In genomic region chr2:62319489-62319888, GRCm38 (mm10) we compare ENCODE assay signal across 27 mouse cellular contexts.
DNase-seq lines count a peak whose midpoint lies in the region; ATAC-seq and TF ChIP-seq lines count a peak whose summit lies in the region.
"Had no signal": no experiment of that assay in that cellular context is flagged by ENCODE, and none has a peak within 500 bp of the region (broad histone marks: within the 10 kb centered on the region; RNA-seq: fewer than 3 reads in every experiment).

No protein-coding gene starts in this region.

- TF ChIP-seq RAD21 in MEL (IDR thresholded peaks at IDR 0.05; ENCODE audit: low read depth, low read length) = no peak

- no peaks in the 10 kb centered on the region for H3K27me3 ChIP-seq in liver, embryonic 12.5 days (replicated peaks)
- H3K27me3 ChIP-seq in MEL (ENCODE audit: control insufficient read depth in 1 of 2, insufficient read depth in 2 of 2, low read length in 2 of 2) = no peaks in the 10 kb centered on the region
- H3K27me3 ChIP-seq in liver, embryonic 14.5 days (ENCODE audit: control insufficient read depth, insufficient read depth, low read length) = no peaks in the 10 kb centered on the region
- H3K27me3 ChIP-seq: embryonic facial prominence, embryonic 13.5 days; embryonic facial prominence, embryonic 15.5 days; forebrain, embryonic 12.5 days had no signal

- peak in 1 of 2 experiments; percentile 31; a peak in 1 of 4 replicates for TF ChIP-seq EP300 in MEL (IDR thresholded peaks at IDR 0.05; ENCODE audit: low read depth in 1 of 2, low read length in 2 of 2)
- no peak for TF ChIP-seq EP300 in liver, embryonic 14.5 days (IDR thresholded peaks at IDR 0.05; ENCODE audit: low read depth)

- 0 out of 2 replicates have a peak overlapping the region, but pooled peaks have one; percentile 30 for H3K27ac ChIP-seq in liver, embryonic 12.5 days
- H3K27ac ChIP-seq in MEL (ENCODE audit: control insufficient read depth, low read depth, low read length) = no peak overlapping the region
- H3K27ac ChIP-seq in liver, embryonic 14.5 days = no peak overlapping the region
- H3K27ac ChIP-seq: embryonic facial prominence, embryonic 13.5 days; embryonic facial prominence, embryonic 15.5 days; forebrain, embryonic 10.5 days; forebrain, embryonic 12.5 days had no signal

- no peaks in the 10 kb centered on the region for H3K9me3 ChIP-seq in liver, embryonic 12.5 days (replicated peaks)
- no peaks in the 10 kb centered on the region for H3K9me3 ChIP-seq in MEL (replicated peaks; ENCODE audit: insufficient read depth, low read length)
- no peaks in the 10 kb centered on the region for H3K9me3 ChIP-seq in liver, embryonic 14.5 days (ENCODE audit: control insufficient read depth, low read length)
- H3K9me3 ChIP-seq: embryonic facial prominence, embryonic 13.5 days; embryonic facial prominence, embryonic 15.5 days; forebrain, embryonic 10.5 days; forebrain, embryonic 12.5 days had no signal

- H3K9ac ChIP-seq in liver, embryonic 12.5 days = no peak overlapping the region
- H3K9ac ChIP-seq in MEL (ENCODE audit: control insufficient read depth, low read depth, low read length, poor library complexity, severe bottlenecking) = no peak overlapping the region
- no peak overlapping the region for H3K9ac ChIP-seq in liver, embryonic 14.5 days (replicated peaks)
- H3K9ac ChIP-seq: embryonic facial prominence, embryonic 13.5 days; embryonic facial prominence, embryonic 15.5 days; forebrain, embryonic 12.5 days had no signal

- no peak overlapping the region for H3K4me2 ChIP-seq in liver, embryonic 12.5 days
- no peak overlapping the region for H3K4me2 ChIP-seq in liver, embryonic 14.5 days (ENCODE audit: low read depth)
- H3K4me2 ChIP-seq: embryonic facial prominence, embryonic 13.5 days; embryonic facial prominence, embryonic 15.5 days; forebrain, embryonic 12.5 days had no signal

- DNase-seq in liver (no peak), MEL (ENCODE audit: low read depth, low spot score) (peak; percentile 59)
- DNase-seq in c-Kit-positive CD71-positive TER-119-positive erythroid progenitor cells, embryonic 14.5 days (ENCODE audit: low spot score) = peak; percentile 7
- DNase-seq in liver, embryonic 14.5 days (ENCODE audit: low read depth in 3 of 3, low spot score in 3 of 3) = peak in 1 of 3 experiments; percentile 7
- DNase-seq in thymus, postnatal 0 days (ENCODE audit: low spot score) = no peak
- no peak for DNase-seq in yolk sac, embryonic 10.5 days (ENCODE audit: low spot score)
- no peak for DNase-seq in thymus, adult 18-20 months
- DNase-seq: adrenal gland, adult 8-10 months; adrenal gland, postnatal 14 days; adrenal gland, postnatal 36 days; cerebellum, adult 11 months; cerebellum, adult 18-20 months; cerebellum, adult 8-10 months; cerebellum, adult 9-11 months; cerebellum, postnatal 14 days; cerebellum, postnatal 36 days; embryo, embryonic 11 days had no signal

- no peak overlapping the region for H3K4me3 ChIP-seq in liver, embryonic 12.5 days
- H3K4me3 ChIP-seq in MEL (ENCODE audit: control insufficient read depth in 1 of 2, insufficient read depth in 1 of 2, low read depth in 2 of 2, low read length in 2 of 2) = 0 out of 4 replicates have a peak overlapping the region, but pooled peaks of 1 of the 2 experiments have one; percentile 4
- H3K4me3 ChIP-seq in liver, embryonic 14.5 days (ENCODE audit: insufficient read depth in 1 of 2, low read depth in 2 of 2, low read length in 2 of 2) = no peak overlapping the region
- H3K4me3 ChIP-seq: embryonic facial prominence, embryonic 13.5 days; embryonic facial prominence, embryonic 15.5 days; erythroblast, embryonic 14.5 days; forebrain, embryonic 10.5 days; forebrain, embryonic 12.5 days had no signal

- no peak for TF ChIP-seq POLR2A in MEL (IDR thresholded peaks at IDR 0.05; ENCODE audit: control insufficient read depth in 1 of 2, insufficient read depth in 1 of 2, low read depth in 1 of 2, low read length in 2 of 2, poor library complexity in 1 of 2)

- H3K36me3 ChIP-seq in liver, embryonic 12.5 days = no peaks in the 10 kb centered on the region
- H3K36me3 ChIP-seq in MEL (ENCODE audit: control insufficient read depth in 1 of 2, insufficient read depth in 2 of 2, low read length in 2 of 2) = peaks cover 0 to 10% of the 10 kb centered on the region in 2 experiments; a peak in 2 of 4 replicates
- no peaks in the 10 kb centered on the region for H3K36me3 ChIP-seq in liver, embryonic 14.5 days (replicated peaks; ENCODE audit: control insufficient read depth, insufficient read depth, low read depth)
- H3K36me3 ChIP-seq: embryonic facial prominence, embryonic 13.5 days; embryonic facial prominence, embryonic 15.5 days; forebrain, embryonic 10.5 days; forebrain, embryonic 12.5 days had no signal

- ATAC-seq in liver, embryonic 12.5 days = peak; percentile 84
- peak; percentile 57; the same call in 1 of the 2 replicates for ATAC-seq in liver, embryonic 14.5 days (ENCODE audit: insufficient read depth)
- ATAC-seq: activated CD4-positive, CD25-positive, alpha-beta regulatory T cell, adult 4 months; forebrain, embryonic 14.5 days; forebrain, embryonic 16.5 days; Patski had no signal

- H3K4me1 ChIP-seq in liver, embryonic 12.5 days = peaks cover 5% of the 10 kb centered on the region; the same call in 1 of the 2 replicates
- H3K4me1 ChIP-seq in MEL (ENCODE audit: control insufficient read depth in 1 of 2, insufficient read depth in 2 of 2, low read length in 2 of 2) = peaks cover 3 to 5% of the 10 kb centered on the region in 2 experiments; a peak in 2 of 4 replicates
- no peaks in the 10 kb centered on the region for H3K4me1 ChIP-seq in liver, embryonic 14.5 days (replicated peaks; ENCODE audit: control insufficient read depth in 2 of 2, insufficient read depth in 2 of 2, low read length in 1 of 2)
- H3K4me1 ChIP-seq: embryonic facial prominence, embryonic 13.5 days; embryonic facial prominence, embryonic 15.5 days; forebrain, embryonic 10.5 days; forebrain, embryonic 12.5 days had no signal

- TF ChIP-seq CTCF in MEL (IDR thresholded peaks at IDR 0.05 in 2 of 3, conservative IDR thresholded peaks at IDR 0.05 in 1 of 3; ENCODE audit: control insufficient read depth in 1 of 3, insufficient read depth in 1 of 3, low read depth in 2 of 3, low read length in 3 of 3, poor library complexity in 1 of 3, severe bottlenecking in 1 of 3) = no peak
- TF ChIP-seq CTCF in liver, embryonic 14.5 days (IDR thresholded peaks at IDR 0.05; ENCODE audit: low read depth) = no peak

- H3K79me2 ChIP-seq in MEL (ENCODE audit: control insufficient read depth, insufficient read depth, low read length, poor library complexity) = no peaks in the 10 kb centered on the region

- WGBS in liver, embryonic 12.5 days (ENCODE audit: insufficient replicate concordance) = 20% methylated on average over 3 of the region's 3 CpGs
- WGBS in liver, embryonic 14.5 days (ENCODE audit: insufficient replicate concordance) = 18% methylated on average over 3 of the region's 3 CpGs

TF ChIP-seq in MEL, 35 proteins besides CTCF, POLR2A, EP300 and RAD21:
- TF ChIP-seq RCOR1 (IDR thresholded peaks at IDR 0.05; ENCODE audit: low read depth, low read length) = no peak
- no peak for TF ChIP-seq TAL1 (IDR thresholded peaks at IDR 0.05; ENCODE audit: low read length)
- TF ChIP-seq GATA1 (IDR thresholded peaks at IDR 0.05; ENCODE audit: low read depth, low read length) = 0 out of 2 replicates have a peak, but pooled peaks have one; percentile 23
- no peak for TF ChIP-seq SMC3 (IDR thresholded peaks at IDR 0.05; ENCODE audit: low read depth, low read length)
- no peak for TF ChIP-seq NELFE (IDR thresholded peaks at IDR 0.05; ENCODE audit: low read depth, low read length)
- TF ChIP-seq SIN3A (IDR thresholded peaks at IDR 0.05; ENCODE audit: low read length) = no peak
- TF ChIP-seq MAFK (IDR thresholded peaks at IDR 0.05; ENCODE audit: borderline replicate concordance, low read depth, low read length) = no peak
- no peak for TF ChIP-seq HCFC1 (IDR thresholded peaks at IDR 0.05; ENCODE audit: low read depth, low read length)
- no peak for TF ChIP-seq ZMIZ1 (IDR thresholded peaks at IDR 0.05; ENCODE audit: low read depth, low read length)
- TF ChIP-seq NRF1 (IDR thresholded peaks at IDR 0.05; ENCODE audit: insufficient read depth, low read depth, low read length, poor library complexity, severe bottlenecking) = no peak
- no peak for TF ChIP-seq JUND (IDR thresholded peaks at IDR 0.05; ENCODE audit: low read depth, low read length)
- no peak for TF ChIP-seq CHD2 (IDR thresholded peaks at IDR 0.05; ENCODE audit: low read length)
- no peak for TF ChIP-seq ELF1 (IDR thresholded peaks at IDR 0.05; ENCODE audit: low read depth, low read length)
- TF ChIP-seq ETS1 (IDR thresholded peaks at IDR 0.05; ENCODE audit: low read depth, low read length) = 0 out of 2 replicates have a peak, but pooled peaks have one; percentile 12
- TF ChIP-seq UBTF (IDR thresholded peaks at IDR 0.05; ENCODE audit: borderline replicate concordance, insufficient read depth, low read depth, low read length) = no peak
- no peak for TF ChIP-seq KAT2A (conservative IDR thresholded peaks at IDR 0.05; ENCODE audit: low read depth, low read length)
- peak; percentile 42; the same call in 1 of the 2 replicates for TF ChIP-seq GABPA (IDR thresholded peaks at IDR 0.05; ENCODE audit: low read depth, low read length)
- TF ChIP-seq ZNF384 (IDR thresholded peaks at IDR 0.05; ENCODE audit: low read depth, low read length) = no peak
- TF ChIP-seq TCF12 (IDR thresholded peaks at IDR 0.05; ENCODE audit: low read depth, low read length) = no peak
- no peak for TF ChIP-seq ZC3H11A (IDR thresholded peaks at IDR 0.05; ENCODE audit: low read depth, low read length)
- TF ChIP-seq CHD1 (IDR thresholded peaks at IDR 0.05; ENCODE audit: low read depth, low read length) = no peak
- no peak for TF ChIP-seq TBP (IDR thresholded peaks at IDR 0.05; ENCODE audit: low read depth, low read length)
TF ChIP-seq in MEL: peak in this region for 3.

Comparison
In these comparisons a context has a peak if more than half of its experiments do, and no peak if none do; other contexts are left out.
1. DNase-seq: peak in MEL (single experiment) and c-Kit-positive CD71-positive TER-119-positive erythroid progenitor cells, embryonic 14.5 days (single experiment); none in liver (single experiment), thymus, postnatal 0 days (single experiment), yolk sac, embryonic 10.5 days (single experiment) and thymus, adult 18-20 months (0 of 2).